Mouse (Mus musculus) left cerebral cortex, postnatal 10 days (tissue): ENCODE results near the gene Ninj2. TPM values are rescaled to one million over a fixed set of nuclear protein-coding genes. Genes with fewer than 3 reads are reported as not detected.

Source experiments
- DNase-seq, 2 experiments: peaks; one replicate each; pipeline ENCODE4 v3.0.0; 2021 to 2022; ENCODE audit warnings: low spot score in 2 of 2, mixed read lengths in 1 of 2; ENCODE audit errors: extremely low spot score in 1 of 2
- intact Hi-C: fragments of 180-260 bp; cut with DNase I; formaldehyde crosslinking; loops from one replicate; pipeline ENCODE4 v1.15.1; 2025
- total RNA-seq, 2 experiments: library from RNA; stranded (reverse); gene quantifications; 2 replicates each; pipeline ENCODE4 v1.2.3; 2021

Ninj2 gene
- total RNA-seq, 2 experiments from 2014 or later, result 0.43 to 0.45 TPM

- DNase-seq, result peak in 1 of 2 experiments; percentile 34
- intact Hi-C loops, result no loop called here
These were observed 64.3 kb downstream of the Ninj2 start for GRCm38 (mm10) chr6:120157479-120157878.

- DNase-seq, result peak; percentile 64 to 71
- intact Hi-C loops, result no loop called here
These were observed 66.2 kb downstream of the Ninj2 start for GRCm38 (mm10) chr6:120159133-120159901.

GRCm38 (mm10) chr6:120162928-120163327 is 69.8 kb downstream of the Ninj2 start:
- intact Hi-C loops, result no loop called here
- DNase-seq, result no peak

GRCm38 (mm10) chr6:120164765-120165164 is 71.6 kb downstream of the Ninj2 start:
- intact Hi-C loops, result no loop called here
- no peak for DNase-seq

GRCm38 (mm10) chr6:120167574-120167973 is 74.4 kb downstream of the Ninj2 start:
- intact Hi-C loops, result no loop called here
- DNase-seq, result no peak

- intact Hi-C loops, result no loop called here
- no peak for DNase-seq
These were observed 79.3 kb downstream of the Ninj2 start for GRCm38 (mm10) chr6:120172294-120173017.

GRCm38 (mm10) chr6:120174028-120174601 is 81.0 kb downstream of the Ninj2 start:
- intact Hi-C loops, result no loop called here
- no peak for DNase-seq

GRCm38 (mm10) chr6:120174602-120175115 is 81.5 kb downstream of the Ninj2 start:
- no peak for DNase-seq
- intact Hi-C loops, result no loop called here

GRCm38 (mm10) chr6:120175650-120176049 is 82.5 kb downstream of the Ninj2 start:
- intact Hi-C loops, result no loop called here
- DNase-seq, result no peak

GRCm38 (mm10) chr6:120179044-120179755 is 86.0 kb downstream of the Ninj2 start:
- DNase-seq, result no peak
- intact Hi-C loops, result no loop called here

- intact Hi-C loops, result loop anchor here (5.0 kb wide), 1 partner anchor 67 kb away; no protein-coding TSS in a partner anchor
- DNase-seq, result no peak
These were observed 86.6 kb downstream of the Ninj2 start for GRCm38 (mm10) chr6:120179756-120180206.

GRCm38 (mm10) chr6:120180492-120180891 is 87.3 kb downstream of the Ninj2 start:
- intact Hi-C loops, result loop anchor here (5.0 kb wide), 1 partner anchor 68 kb away; no protein-coding TSS in a partner anchor

GRCm38 (mm10) chr6:120182160-120182559 is 89.0 kb downstream of the Ninj2 start:
- DNase-seq, result no peak
- intact Hi-C loops, result loop anchor here (5.0 kb wide), 1 partner anchor 70 kb away; no protein-coding TSS in a partner anchor

More at GRCm38 (mm10) chr6:120180492-120180891, 87.3 kb downstream of the Ninj2 start:
- DNase-seq, result no peak

- intact Hi-C loops, result loop anchor here (5.0 kb wide), 1 partner anchor 71 kb away; no protein-coding TSS in a partner anchor
- DNase-seq, result no peak
These were observed 90.6 kb downstream of the Ninj2 start for GRCm38 (mm10) chr6:120183771-120184170.

GRCm38 (mm10) chr6:120185012-120185730 is 92.0 kb downstream of the Ninj2 start:
- intact Hi-C loops, result no loop called here
- no peak for DNase-seq

- no peak for DNase-seq
- intact Hi-C loops, result no loop called here
These were observed 92.6 kb downstream of the Ninj2 start for GRCm38 (mm10) chr6:120185756-120186155.

- intact Hi-C loops, result no loop called here
- DNase-seq, result no peak
These were observed 93.4 kb downstream of the Ninj2 start for GRCm38 (mm10) chr6:120186594-120186993.

- intact Hi-C loops, result no loop called here
- DNase-seq, result peak in 1 of 2 experiments; percentile 66
These were observed 94.5 kb downstream of the Ninj2 start for GRCm38 (mm10) chr6:120187587-120188176.
